Mouse (Mus musculus) brain, embryonic 14.5 days (tissue): ENCODE measurements around the gene Naa20. TPM values are rescaled to one million over a fixed set of nuclear protein-coding genes. Genes with fewer than 3 reads are reported as not detected.
"Not testable (repeated sequence)": the region's sequence is repeated elsewhere in the genome, so short reads cannot be mapped to it uniquely, and the experiment has no call there.

Experiments used
- DNase-seq: peaks from one replicate; pipeline ENCODE4 v3.0.0-alpha.2; 2011; ENCODE audit warnings: low read depth
- CTCF ChIP-seq: fragments of 200-500 bp; IDR thresholded peaks from 2 replicates; pipeline ENCODE4 v1.5.1; 2012; ENCODE audit warnings: inconsistent platforms, mild to moderate bottlenecking, moderate library complexity, borderline replicate concordance; ENCODE audit not compliant: insufficient read depth, insufficient read length; ENCODE audit errors: extremely low read depth
- POLR2A ChIP-seq: fragments of 200-500 bp; IDR thresholded peaks from 2 replicates; pipeline ENCODE4 v1.6.1; 2012; ENCODE audit warnings: mild to moderate bottlenecking, inconsistent platforms, borderline replicate concordance; ENCODE audit not compliant: poor library complexity, insufficient read depth, insufficient read length, severe bottlenecking; ENCODE audit errors: extremely low read depth
- polyA plus RNA-seq: library from polyadenylated mRNA; depleted of rRNA; stranded (reverse); fragments of >200 nt; gene quantifications from 2 replicates; pipeline ENCODE4 v1.2.3, GENCODE M21; 2012

The Naa20 gene
- polyA plus RNA-seq, 1 experiment = 62.6 TPM

DNA sequence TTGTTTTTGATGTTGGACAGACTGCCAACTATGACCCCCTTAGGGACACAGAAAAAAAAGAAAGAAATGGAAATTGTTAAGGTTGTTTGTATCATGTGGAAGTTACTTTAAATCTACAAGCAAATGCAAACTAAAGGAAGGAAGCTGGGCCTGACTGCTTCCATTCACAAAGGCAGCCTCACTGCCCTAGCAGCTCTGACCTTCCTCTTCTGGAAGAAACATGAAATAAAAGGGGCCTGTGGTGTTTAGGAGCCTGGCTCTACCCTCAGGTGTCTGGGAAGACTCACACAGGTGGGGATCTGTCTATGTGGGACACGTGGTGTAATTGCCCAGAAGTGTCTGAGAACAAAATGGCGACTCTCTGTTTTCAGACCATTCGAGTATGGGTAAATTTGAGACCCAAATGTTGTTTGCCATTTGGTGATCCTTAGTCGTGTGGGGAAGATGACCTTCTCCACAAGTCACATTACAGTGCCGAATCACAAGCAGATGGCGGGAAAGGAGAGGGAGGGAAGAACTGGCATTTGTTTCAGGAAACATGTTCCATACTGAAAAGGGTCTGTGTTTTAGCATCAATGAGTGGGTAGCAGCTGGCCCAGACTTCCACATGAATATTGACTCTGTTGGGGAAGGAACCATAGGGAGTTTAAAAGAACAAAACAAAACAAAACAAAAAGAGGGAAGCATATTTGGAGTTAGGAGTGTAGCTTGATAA, 13.0 kb upstream of the Naa20 start:
- TF ChIP-seq CTCF (no peak), POLR2A (no peak)
- no peak for DNase-seq

DNA sequence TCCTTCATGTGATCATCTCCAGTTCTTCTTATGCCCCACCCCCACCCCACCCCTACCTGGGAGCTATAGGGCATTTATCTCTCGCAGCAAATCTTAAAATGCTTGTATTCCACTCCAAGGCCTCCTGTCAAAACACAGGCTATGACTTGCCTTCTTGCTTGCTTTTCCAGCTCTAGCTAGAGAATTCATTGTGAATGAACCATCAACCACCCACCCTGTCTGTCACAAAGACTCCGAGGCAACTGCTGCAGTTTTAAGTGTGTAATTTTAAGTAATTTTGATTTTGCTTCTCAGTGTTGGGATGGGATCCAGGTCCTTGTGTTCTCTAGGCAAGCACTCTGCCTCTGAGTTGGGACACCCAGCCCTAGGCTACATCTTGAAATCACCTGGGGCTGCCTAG, 11.3 kb upstream of the Naa20 start:
- DNase-seq = no peak
- TF ChIP-seq CTCF (no peak), POLR2A (no peak)

DNA sequence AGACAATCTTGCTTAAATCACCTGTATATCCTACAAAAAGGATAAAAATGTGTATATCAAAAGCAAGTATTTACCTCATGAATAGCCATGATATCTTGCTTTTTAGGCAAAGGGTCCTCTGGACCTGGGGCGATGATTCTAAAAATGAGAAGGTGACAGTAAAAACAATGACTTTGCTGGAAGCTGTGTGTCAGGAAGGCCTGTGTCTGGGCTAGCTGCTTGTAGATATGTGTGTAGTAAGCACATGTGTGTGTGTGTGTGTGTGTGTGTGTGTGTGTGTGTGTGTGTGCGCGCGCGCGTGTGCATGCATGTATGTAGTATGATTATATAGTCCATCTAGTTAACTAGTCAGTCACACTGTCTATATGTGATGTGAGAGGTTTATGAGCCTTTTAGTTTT, 8.1 kb upstream of the Naa20 start:
- no peak for TF ChIP-seq POLR2A
- no peak for TF ChIP-seq CTCF
- no peak for DNase-seq

DNA sequence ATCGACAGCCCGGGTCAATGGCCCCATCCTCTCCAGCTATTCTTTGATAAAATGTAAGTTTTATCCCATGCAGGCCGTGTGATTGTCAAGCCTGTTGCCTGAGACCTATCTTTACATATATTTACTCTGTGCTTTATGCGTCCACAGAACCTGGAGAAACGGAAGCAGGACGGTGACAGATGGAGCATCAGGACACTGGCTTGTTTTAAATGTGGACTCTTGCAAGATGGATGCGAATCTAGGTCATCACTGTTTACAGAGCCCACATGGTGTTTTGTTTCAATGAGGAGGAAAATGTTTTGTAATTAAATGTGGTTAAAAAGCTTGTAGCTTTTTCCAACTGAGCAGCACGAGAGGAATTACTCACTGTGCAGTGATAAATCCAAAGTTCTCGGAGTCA, 3.8 kb upstream of the Naa20 start:
- TF ChIP-seq CTCF (no peak), POLR2A (no peak)
- no peak for DNase-seq

DNA sequence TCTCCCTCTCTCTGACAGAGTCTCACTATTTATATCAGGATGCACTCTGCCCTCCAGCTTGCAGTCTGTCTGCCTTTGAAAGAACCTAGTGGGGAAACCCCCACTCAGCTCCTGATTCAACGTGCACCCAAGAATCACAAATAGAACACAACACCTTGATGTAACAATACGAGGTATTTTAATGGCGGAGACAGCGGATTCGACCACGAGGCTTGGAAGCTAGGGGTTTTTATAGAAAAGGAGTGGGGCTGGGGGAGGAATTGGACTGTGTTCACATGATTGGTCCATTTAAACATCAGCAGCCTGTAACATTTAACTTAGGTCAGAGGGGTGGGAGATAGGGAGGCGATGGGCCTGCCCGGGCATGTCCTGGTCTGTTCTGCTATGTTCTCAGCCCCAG, 1.6 kb upstream of the Naa20 start:
- DNase-seq = not testable (repeated sequence)

DNA sequence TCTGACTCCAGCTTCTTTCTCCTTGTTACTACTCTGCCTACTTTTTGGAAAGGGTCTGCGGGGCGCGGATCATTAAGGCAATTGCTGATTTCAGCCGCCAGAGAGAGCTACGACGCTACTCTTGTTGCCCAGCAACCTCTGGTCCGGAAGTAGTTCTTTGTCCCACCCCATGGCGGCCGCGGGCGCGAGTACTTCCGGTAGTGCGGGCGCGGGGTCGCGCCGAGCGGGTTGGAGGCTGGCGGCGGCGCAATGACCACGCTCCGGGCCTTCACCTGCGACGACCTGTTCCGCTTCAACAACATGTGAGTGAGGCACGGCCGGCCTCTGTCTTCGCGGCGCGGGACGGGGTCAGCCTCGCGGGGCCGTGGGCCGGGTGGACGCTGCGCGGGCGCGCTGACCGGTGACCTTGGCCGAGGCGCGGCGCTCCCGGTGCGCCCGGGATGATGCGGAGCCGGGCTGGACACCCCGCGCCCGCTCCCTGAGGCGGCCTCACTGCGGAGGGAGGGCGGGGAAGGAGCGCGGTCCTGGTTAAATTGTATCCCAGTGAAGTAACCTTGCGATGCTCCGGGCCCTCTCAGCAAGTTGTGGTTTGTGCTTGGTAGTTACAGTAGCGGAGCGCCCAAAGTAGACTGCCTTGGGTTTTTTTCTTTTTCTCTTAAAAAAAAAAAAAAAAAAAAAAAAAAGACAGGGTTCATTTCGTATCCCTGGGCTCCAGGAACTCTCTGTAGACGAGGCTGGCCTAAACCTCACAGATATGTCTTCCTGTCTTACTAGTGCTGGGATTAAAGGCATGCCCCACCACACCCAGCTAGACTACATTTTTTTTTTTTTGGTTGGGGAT, 1.4 kb downstream of the Naa20 start:
- peak; percentile 96 for DNase-seq
- TF ChIP-seq CTCF (peak; percentile 69), POLR2A (peak; percentile 90)

DNA sequence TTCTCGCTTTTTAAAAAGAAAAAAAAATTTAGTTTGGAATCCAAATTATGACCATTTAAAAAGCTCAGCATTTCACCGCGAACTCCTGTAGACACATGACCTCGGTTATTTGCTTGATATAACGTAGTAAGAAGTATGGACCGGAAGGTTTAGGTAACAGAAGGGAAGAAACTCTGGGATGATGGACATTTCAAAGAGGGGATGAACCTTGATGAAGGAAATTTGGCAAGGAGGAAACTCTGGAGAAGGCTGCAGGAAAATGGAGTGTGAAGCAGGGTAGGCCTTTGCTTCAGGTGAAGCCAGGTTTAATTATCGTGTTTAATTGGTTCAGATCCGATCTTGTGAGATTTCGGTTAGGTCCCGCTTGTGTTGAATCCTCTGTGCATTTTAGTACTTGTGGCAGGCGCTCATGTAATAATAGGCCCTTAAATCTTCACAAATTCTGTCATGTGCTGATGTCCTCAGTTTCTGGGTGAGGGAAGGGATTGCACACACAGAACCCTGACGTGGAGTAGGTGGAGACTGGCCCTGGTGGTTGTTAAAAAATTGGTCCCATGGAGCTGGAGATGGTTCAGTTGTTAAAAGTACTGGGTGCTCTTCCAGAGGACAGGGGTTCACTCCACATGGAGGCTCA, 2.2 kb downstream of the Naa20 start:
- TF ChIP-seq POLR2A (no peak), CTCF (no peak)
- no peak for DNase-seq

DNA sequence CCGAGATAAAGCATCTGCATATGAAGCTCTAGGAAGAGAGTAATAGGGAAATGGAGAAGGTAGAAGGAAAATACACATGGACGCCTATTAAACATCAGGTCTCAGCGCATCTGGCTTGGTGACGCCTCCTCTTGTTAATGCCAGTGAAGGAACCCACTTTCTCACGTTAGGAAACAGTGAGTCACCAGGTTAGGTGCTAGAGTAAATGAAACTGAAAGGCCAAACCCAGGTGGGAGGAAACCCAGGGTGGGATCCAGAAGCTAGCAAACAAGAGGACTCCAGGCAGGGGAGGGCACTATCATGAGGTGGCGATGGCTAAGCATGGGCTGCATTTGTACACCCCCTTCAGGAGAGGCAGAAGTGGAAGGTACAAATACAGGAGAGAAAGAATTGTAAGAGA, 3.3 kb downstream of the Naa20 start:
- DNase-seq = no peak
- TF ChIP-seq POLR2A (no peak), CTCF (no peak)

DNA sequence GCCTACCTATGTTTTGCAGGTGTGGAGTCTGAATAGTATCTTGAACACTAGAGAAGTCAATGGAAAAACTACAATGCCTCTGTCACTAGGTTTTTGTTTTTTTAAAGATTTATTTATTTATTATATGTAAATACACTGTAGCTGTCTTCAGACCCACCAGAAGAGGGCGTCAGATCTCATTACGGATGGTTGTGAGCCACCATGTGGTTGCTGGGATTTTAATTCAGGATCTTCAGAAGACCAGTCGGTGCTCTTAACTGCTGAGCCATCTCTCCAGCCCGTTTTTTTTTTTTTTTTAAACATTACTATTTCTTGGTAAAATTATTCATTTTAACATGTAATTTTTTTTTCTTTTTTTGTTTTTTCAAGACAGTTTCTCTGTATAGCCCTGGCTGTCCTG, 4.0 kb downstream of the Naa20 start:
- not testable (repeated sequence) for DNase-seq

DNA sequence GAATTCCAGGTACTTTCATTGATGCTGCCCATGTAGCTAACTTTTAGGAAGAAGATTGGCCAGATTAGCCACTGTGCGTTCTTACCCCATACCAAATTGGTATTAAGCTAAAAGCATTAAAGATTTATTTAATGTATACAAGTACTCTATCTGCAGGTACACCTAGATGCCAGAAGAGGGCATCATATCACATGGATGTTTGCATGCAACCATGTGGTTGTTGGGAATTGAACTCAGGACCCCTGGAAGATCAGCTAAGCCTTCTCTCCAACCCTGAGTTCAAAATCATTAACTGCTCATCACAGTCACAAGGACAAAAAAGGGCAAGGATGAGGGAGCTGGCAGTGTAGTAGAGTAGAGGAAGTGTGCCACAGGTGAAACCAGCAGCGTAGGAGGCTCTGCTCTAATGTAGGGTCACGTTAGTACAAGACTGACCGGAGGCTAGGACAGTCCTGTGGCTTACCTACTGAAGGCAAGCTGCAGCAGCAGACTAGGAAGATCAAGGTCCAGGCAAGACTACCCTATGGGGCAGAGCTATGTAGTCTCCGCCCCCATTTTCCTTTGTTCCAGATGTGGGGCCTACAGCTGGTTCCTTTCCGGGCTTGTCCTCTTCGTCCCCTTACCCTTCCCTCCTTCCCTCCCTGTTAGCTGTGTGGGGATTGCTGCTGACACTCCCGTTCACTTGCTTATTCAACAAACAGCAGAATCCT, 19.2 kb downstream of the Naa20 start:
- DNase-seq = no peak
- TF ChIP-seq CTCF (peak; percentile 17; the same call in 1 of the 2 replicates), POLR2A (no peak)

DNA sequence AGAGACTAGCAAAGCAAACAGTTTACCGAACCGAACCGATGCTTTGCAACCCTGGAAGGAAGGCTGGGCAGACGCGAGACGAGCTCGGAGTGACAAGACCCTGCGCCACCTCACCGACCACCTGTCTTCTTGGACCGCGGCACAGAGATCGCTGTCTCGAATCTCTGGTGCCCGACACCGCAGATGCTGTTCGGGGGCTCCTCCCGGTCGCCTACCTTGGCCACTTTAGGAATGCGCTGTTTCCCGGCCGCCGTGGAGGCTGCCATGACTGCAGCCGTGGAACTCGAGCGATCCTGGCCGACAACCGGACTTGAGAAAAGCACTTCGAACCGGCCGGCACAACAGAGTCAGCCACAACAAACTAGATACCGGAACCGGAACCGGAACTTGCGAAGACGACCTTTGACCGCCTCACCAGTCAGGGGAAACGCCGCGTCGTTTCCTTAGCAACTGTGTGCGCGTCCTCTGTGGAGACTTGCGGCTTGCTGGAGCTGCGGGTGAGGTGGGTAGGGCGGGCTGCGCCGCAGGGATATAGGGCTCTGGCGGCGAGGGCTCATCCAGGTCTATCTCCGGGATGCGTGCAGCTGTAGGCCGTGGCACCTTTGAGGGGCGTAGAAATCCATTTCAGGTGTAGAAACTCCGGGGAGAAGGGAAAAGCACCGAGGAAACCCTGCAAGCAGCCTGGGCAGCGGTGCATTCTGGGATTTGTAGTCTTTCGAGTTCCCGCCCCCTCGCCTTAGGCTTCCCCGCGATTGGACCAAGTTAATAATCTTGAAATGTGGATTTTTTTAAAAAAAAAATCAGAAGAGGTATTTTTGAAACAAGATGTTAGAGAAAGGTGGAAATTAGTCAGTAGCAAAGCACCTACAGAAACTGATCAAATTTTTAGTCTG, 32.7 kb downstream of the Naa20 start, which contains the start of the genes Cfap61 and Crnkl1:
Gene Cfap61 (plus strand): TSS at position 446 of the 893 bp plus-strand sequence.
Gene Crnkl1 (minus strand): TSS at position 676 of the 893 bp plus-strand sequence.
- no peak for TF ChIP-seq CTCF
- DNase-seq = peak; percentile 99

DNA sequence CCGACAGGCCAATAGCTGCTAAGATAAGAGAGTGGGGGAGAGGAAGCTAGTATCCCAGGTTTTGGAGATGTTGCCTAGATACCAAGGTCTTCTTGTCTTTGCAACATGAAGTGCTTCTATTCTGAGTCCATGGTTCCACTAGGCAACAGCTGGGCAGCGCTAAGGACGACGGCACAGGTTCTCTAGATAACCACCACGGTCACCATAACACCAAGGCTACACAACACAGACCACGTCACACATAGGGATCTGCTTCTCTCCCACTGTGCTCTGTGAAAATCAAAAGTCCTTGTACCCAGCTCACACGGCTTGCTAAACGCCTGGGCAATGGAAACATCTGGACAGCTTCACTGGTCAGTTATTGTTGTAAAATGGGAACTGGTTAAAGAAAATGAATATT, 35.1 kb downstream of the Naa20 start:
- TF ChIP-seq POLR2A (no peak), CTCF (no peak)
- no peak for DNase-seq
